Mouse (Mus musculus) cerebellum, adult 11-12 months (tissue): Measurements from ENCODE around the gene Abi1.
"Not testable (repeated sequence)": the region's sequence is repeated elsewhere in the genome, so short reads cannot be mapped to it uniquely, and the experiment has no call there.

ENCODE experiments used
- DNase-seq: peaks from one replicate; pipeline ENCODE4 v3.0.0; 2022

The Abi1 gene

DNA sequence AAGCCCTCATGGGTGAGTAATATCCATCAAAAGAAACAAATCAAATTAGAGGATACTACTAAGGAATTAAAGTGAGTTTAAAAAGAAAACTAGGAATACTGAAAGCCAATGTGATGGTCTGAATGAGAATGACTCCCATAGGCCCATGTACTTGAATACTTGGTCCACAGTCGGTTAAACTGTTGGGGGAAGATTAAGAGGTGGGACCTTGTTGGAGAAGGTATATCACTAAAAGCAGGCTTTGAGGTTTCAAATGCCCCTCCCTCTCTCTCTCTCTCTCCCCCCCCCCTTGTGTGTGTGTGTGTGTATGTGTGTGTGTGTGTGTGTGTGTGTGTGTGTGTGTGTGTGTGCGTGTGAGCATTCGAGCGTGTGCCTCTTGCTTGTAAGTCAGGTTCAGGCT lies 9.4 kb downstream of the Abi1 start:
- no peak for DNase-seq

- no peak for DNase-seq
These were observed 11.2 kb downstream of the Abi1 start for GRCm38 (mm10) chr2:23028826-23029225.

- no peak for DNase-seq
These were observed 13.7 kb downstream of the Abi1 start for GRCm38 (mm10) chr2:23026379-23026778.

DNA sequence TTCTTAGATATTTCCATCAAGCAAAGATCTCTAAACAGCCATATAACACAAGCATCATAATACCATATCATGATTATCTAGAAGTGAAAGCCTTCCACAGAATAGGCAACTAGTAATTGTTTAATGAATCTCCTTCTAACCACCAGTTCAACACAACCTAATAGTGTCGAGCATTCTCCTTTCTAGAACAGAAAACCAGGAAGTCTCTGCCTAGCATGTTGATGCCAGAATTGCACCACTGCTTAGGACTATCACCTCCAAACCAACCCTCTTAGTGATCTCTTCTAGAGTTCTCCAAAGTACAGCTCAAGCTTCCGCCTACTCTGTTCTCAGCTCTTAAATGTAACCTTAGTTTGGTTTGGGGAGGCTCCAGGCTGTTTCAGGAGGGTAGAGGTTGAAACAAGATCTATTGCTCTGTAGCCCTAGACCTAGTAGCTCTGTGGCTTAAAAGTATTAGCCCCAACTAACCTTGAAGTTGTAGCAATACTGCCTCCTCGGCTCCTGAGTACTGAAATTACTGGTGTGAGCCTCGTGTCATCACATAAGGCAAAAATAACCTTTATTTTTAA lies 16.2 kb downstream of the Abi1 start:
- no peak for DNase-seq

GRCm38 (mm10) chr2:23023023-23023422 lies 17.0 kb downstream of the Abi1 start:
- no peak for DNase-seq

DNA sequence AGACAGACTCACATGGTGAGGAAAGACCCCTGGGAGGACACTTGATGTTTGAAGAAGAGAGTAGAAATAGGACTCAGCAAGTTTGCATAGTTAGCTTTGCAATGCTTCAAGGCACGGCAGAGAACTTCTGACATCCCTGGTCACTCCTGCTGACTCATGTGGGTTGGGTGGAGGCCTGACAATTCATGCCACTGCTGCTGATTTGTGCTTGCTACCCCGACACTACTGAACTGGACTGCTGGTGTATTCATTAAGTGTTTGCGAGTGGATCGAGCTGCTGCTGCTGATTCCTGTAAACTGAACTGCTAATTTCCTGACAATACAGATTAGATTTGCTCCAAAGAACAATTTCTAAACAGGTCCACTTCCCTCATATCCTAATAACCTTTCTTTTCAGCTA lies 18.3 kb downstream of the Abi1 start:
- no peak for DNase-seq

DNA sequence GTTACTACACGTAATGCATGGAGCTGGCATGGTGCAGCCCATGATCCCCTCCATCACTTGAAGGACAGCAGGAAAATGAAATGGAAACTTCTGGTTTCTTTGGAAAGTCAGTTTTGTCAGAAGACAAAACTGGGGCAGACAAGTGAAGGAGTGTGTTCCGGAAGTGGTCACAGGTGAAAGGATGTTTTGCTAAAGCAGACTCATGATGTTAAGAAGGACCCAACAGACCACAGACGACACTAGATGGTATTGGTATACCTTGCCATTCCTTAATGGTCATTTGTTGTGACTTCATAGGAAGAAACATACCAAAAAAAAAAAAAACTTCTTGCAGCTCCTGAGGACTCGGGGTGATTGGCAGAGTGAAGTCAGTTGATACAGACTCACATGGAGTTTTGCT lies 18.7 kb downstream of the Abi1 start:
- no peak for DNase-seq

GRCm38 (mm10) chr2:23019170-23019569 lies 20.9 kb downstream of the Abi1 start:
- DNase-seq = no peak

- DNase-seq = no peak
These were observed 23.9 kb downstream of the Abi1 start for GRCm38 (mm10) chr2:23016121-23016520.

DNA sequence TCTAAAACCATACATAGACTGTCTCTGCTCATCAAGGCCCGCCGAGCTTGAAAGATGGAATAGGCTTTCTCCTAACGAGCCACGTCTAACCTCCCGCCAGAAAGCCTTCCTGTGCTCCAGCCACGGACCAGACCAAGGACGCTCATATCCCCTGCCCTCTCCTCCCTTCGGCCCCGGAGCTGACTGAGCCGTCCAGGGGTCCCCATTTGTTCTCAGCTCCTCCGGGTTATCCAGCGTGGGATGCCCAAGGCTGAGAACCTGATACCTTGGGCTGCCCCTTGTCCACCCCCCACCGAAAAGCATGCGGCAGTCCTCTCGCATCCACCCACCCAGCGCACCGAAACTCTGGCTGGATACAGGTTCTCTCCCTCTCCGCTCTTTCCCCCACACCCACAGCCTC lies 24.7 kb downstream of the Abi1 start:
- DNase-seq = no peak

DNA sequence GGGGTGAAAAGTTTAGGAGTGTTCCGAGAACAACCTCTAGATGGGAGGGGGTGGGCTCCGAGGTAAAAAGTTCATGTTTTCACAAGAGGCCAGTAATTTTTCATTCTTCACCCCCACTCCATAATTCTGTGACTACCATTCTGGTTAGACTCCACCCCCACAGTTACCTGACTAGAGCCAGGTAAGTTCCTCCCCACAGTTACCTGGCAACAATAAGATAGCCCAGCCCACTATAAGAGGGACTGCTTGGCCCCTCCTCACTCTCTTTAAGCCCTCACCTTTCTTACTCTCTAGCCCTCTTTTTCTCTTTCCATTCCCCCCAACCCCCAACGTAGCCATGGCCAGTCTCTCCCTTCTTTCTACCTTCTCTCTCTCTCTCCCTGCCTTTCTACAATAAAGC lies 25.1 kb downstream of the Abi1 start:
- DNase-seq = not testable (repeated sequence)

GRCm38 (mm10) chr2:23008256-23008655 lies 31.8 kb downstream of the Abi1 start:
- DNase-seq = no peak

DNA sequence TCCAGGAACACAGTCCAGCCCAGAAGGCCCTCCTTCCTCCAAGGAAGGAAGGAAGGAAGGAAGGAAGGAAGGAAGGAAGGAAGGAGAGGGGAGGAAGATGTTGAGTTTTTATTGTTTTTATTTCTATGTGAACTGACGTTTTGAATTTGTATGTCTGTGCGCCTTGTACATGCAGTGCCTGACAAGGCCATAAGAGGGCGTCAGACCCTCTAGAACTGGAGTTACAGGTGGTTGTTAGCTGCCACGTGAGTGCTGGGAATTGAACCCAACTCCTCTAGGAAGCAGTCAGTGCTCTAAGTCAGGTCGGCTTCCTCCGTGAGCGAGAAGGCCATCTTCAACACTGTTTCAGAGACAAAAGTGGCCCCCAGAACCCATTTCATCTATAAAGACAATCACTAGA lies 32.5 kb downstream of the Abi1 start:
- no peak for DNase-seq

- no peak for DNase-seq
These were observed 32.9 kb downstream of the Abi1 start for GRCm38 (mm10) chr2:23007149-23007548.

GRCm38 (mm10) chr2:23006219-23006618 lies 33.8 kb downstream of the Abi1 start:
- DNase-seq = no peak

GRCm38 (mm10) chr2:23002637-23003036 lies 37.4 kb downstream of the Abi1 start:
- DNase-seq = no peak

- no peak for DNase-seq
These were observed 40.4 kb downstream of the Abi1 start for GRCm38 (mm10) chr2:22999620-23000019.

GRCm38 (mm10) chr2:22998804-22999203 lies 41.2 kb downstream of the Abi1 start:
- DNase-seq = no peak

- DNase-seq = no peak
These were observed 42.0 kb downstream of the Abi1 start for GRCm38 (mm10) chr2:22998015-22998414.

GRCm38 (mm10) chr2:22996071-22996470 lies 44.0 kb downstream of the Abi1 start:
- DNase-seq = no peak

- DNase-seq = peak; percentile 19
These were observed 53.9 kb downstream of the Abi1 start for GRCm38 (mm10) chr2:22985973-22986657.

DNA sequence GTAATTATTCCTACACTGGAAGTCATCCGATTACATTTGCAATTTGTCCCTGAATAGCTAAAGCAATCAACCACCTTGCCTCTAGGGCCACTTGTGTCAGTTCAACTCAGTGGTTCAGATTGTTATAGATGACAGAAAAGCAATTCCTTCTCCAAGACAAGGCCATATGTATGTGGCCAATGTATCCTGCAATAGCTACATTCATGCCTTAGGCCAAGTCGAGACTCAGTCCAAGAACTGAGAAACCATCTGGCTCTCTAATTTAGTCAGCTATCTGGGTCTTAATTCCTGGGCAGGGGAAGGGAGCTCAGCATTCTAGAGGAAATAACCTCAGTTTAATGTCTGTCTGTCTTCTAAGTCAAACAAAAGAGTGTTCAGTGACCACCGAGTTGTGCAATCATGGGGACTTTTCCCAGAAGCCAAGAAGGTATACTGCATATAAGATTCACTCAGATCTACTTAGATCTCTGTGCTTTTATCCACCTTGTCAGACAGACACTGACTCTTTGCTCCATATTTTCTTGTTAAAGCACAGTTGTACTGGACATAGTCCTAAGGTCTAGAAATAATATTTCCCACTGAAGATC lies 62.6 kb downstream of the Abi1 start:
- peak; percentile 61 for DNase-seq

DNA sequence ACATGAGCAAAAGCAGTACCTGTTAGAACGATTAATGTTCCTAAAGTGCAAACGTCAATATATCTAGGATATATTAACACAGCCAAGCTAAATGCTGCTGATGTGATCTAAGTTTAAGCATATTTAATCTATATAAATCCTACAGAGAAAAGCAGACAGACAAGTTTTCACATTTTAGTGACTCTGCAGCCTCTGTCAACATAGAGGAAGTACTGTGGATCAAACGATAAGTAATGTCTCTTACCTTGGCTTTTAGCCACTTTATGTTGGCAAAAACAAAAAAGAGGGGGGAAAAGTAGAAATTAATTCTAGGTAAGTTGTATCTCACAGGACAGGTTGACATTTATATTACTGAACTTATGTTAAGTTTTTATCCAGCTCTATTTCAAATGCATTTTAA lies 77.1 kb downstream of the Abi1 start:
- DNase-seq = no peak

GRCm38 (mm10) chr2:22962242-22962641 lies 77.8 kb downstream of the Abi1 start:
- no peak for DNase-seq

GRCm38 (mm10) chr2:22961681-22962080 lies 78.4 kb downstream of the Abi1 start:
- no peak for DNase-seq
